Mouse (Mus musculus) lung, postnatal 25 days (tissue): ENCODE results near the gene Cpt2.
A peak's percentile ranks its signal among the peaks of the same experiment; 100 is the strongest.

ENCODE experiments used
- DNase-seq: peaks from one replicate; pipeline ENCODE4 v3.0.0; 2022; ENCODE audit warnings: low spot score

The Cpt2 gene

GRCm38 (mm10) chr4:107921152-107921695 lies 2.2 kb downstream of the Cpt2 start:
- DNase-seq, result peak; percentile 8

GRCm38 (mm10) chr4:107920336-107920735 lies 3.1 kb downstream of the Cpt2 start:
- no peak for DNase-seq

- DNase-seq, result no peak
These were observed 13.4 kb downstream of the Cpt2 start for GRCm38 (mm10) chr4:107910020-107910419.

- no peak for DNase-seq
These were observed 16.8 kb downstream of the Cpt2 start for GRCm38 (mm10) chr4:107906561-107906960.

- DNase-seq, result no peak
These were observed 19.2 kb downstream of the Cpt2 start for GRCm38 (mm10) chr4:107904252-107904651.

GRCm38 (mm10) chr4:107900206-107900605 lies 23.2 kb downstream of the Cpt2 start:
- DNase-seq, result no peak

GRCm38 (mm10) chr4:107899211-107899927 lies 24.0 kb downstream of the Cpt2 start:
- DNase-seq, result no peak

GRCm38 (mm10) chr4:107892663-107893062 lies 30.7 kb downstream of the Cpt2 start:
- no peak for DNase-seq

- DNase-seq, result peak; percentile 97
These were observed 33.5 kb downstream of the Cpt2 start, which contains the start of gene 0610037L13Rik for GRCm38 (mm10) chr4:107889731-107890432. TSS of gene 0610037L13Rik (plus strand) at chr4:107889813.

- DNase-seq, result no peak
These were observed 34.1 kb downstream of the Cpt2 start for GRCm38 (mm10) chr4:107889385-107889730.

GRCm38 (mm10) chr4:107886371-107886770 lies 37.0 kb downstream of the Cpt2 start:
- no peak for DNase-seq

- no peak for DNase-seq
These were observed 41.8 kb downstream of the Cpt2 start for GRCm38 (mm10) chr4:107881631-107882030.

GRCm38 (mm10) chr4:107879254-107880050 lies 44.0 kb downstream of the Cpt2 start, which contains the start of gene Magoh:
TSS of gene Magoh (plus strand) at chr4:107879755.
- peak; percentile 97 for DNase-seq

GRCm38 (mm10) chr4:107864866-107865265 lies 58.5 kb downstream of the Cpt2 start:
- no peak for DNase-seq

GRCm38 (mm10) chr4:107858995-107859394 lies 64.4 kb downstream of the Cpt2 start:
- DNase-seq, result no peak

GRCm38 (mm10) chr4:107856958-107857686 lies 66.3 kb downstream of the Cpt2 start:
- no peak for DNase-seq
